Mouse (Mus musculus) liver, embryonic 14.5 days (tissue): ENCODE results near the gene Zdhhc1.

Source experiments
- CTCF ChIP-seq: IDR thresholded peaks from 2 replicates; pipeline ENCODE4 v1.5.1; 2016; ENCODE audit warnings: antibody characterized with exemption, low read depth, control low read depth
- EP300 ChIP-seq: IDR thresholded peaks from 2 replicates; pipeline ENCODE4 v1.6.1; 2016; ENCODE audit warnings: antibody characterized with exemption, low read depth

- TF ChIP-seq CTCF = no peak
- TF ChIP-seq EP300 = peak; percentile 72; the same call in 1 of the 2 replicates
Observed at GRCm38 (mm10) chr8:105448596-105448995, 48.1 kb downstream of the Zdhhc1 start.
